Mouse (Mus musculus): ENCODE results near the gene Gadd45b.

Gadd45b gene

GRCm38 (mm10) chr10:80909375-80910162, 20.3 kb upstream of the Gadd45b start:
- no peak for DNase-seq (ENCODE audit: low spot score in 2 of 2)

DNA sequence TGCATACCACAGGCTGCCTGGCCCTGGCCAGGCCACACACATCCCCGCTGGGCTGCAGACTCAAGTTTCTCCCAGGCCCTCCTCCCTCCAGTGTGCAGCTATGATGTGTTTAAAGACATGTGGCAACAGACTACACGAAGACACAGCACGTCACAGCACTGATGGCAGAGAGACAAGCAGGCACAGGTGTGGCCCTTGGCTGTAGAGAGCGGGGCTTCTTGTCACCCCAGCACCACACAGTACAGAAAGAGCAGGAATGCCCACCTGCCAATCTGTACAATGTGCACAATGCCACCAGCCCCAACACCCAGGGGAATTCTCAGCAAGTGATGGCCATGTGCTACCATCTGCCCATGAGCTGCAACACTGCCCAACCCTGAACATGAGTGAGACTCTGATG, 18.5 kb upstream of the Gadd45b start:
- no peak for DNase-seq (ENCODE audit: low spot score in 2 of 2)

DNA sequence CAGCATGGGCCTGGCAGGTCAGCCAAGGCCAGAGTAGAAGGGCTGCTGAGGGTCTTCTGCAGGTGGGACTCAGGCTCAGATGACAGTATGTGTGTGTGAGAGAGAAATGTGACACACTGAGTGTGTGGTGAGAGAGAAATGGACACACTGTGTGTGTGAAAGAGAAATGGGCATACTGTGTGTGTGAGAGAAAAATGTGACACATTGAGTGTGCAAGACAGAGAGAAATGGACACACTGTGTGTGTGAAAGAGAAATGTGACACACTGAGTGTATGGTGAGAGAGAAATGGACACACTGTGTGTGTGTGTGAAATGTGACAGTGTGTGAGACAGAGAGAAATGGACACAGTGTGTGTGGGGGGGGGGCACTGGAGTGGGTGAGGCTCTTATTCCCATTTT, 18.0 kb upstream of the Gadd45b start:
- DNase-seq (ENCODE audit: low spot score in 2 of 2): no peak

GRCm38 (mm10) chr10:80913364-80914011, 16.4 kb upstream of the Gadd45b start:
- DNase-seq (ENCODE audit: low spot score in 2 of 2): no peak

- no peak for DNase-seq (ENCODE audit: low spot score in 2 of 2)
Observed at GRCm38 (mm10) chr10:80914253-80914656, 15.6 kb upstream of the Gadd45b start.

DNA sequence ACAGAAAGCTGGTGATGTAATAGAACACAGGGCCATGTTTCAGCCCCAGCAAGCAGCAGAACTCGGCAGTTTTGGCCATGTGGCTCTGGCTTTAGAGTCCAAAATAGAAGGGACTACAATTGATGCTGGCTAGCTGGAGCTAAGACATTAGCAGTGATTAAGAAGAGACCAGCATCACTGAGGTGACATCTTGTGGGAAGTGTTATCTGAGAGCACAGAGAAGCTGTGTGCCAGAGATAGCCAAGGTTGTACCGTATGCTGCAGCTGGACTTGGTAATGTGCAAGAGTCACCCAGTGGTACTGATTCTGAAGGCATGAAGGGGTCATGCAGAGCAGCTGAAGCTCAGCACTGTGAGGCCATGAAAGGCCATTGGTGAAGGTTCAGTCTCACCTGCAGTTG, 14.6 kb upstream of the Gadd45b start:
- no peak for DNase-seq (ENCODE audit: low spot score in 2 of 2)

- no peak for DNase-seq (ENCODE audit: low spot score in 2 of 2)
Observed at GRCm38 (mm10) chr10:80915736-80916135, 14.1 kb upstream of the Gadd45b start.

DNA sequence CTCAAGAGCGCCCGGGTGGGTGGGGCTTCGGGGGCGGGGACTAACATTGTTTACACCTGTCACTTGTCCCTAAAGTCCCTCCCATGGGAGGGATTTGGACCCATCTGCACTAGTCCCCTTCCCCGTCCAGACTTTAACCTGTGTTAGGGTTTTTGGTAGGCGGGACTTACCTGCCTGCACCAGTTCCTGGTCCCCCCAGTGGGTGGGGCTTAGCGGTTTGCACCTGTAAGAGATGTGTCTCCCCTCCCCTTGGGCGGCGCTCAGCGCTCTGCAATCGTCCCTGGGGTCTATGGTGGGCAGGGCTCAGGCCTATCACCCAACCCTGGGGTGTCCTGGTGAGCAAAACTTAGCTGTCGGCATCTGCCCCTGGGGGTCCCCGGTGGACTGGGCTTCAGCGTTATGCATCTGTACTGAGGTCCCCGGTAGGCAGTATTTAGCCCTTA, 12.5 kb upstream of the Gadd45b start:
- no peak for DNase-seq (ENCODE audit: low spot score in 2 of 2)

DNA sequence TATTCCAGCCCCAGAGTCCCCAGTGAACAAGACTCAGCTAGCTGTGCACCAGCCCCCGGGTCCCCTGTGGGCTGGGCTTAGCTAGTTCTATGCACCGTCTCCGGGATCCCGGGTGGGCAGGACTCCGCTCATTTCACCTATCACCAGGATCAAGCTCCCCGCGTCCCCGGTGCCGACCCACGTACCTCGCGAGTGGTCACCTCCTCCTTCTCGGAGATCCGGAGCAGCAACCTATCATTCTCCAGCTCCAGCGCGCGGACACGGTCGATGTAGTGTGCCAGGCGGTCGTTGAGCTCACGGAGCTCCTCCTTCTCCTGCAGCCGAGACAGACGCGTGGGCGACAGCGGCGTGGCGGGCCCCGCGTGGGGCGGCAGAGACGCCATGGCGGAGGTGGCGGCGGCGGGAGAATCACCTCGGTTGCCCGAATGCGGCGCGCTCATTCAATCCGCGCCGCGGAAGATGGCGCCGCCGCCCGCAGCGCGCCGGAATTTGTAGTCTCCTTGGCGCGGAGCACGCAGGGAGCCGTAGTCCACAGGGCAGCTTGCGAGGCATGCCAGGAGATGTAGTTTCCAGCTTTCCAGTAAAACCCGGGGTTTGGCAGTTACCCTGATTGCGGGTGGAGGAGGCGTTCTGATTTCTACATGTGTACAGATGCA, 12.0 kb upstream of the Gadd45b start, which contains the start of gene Lmnb2:
Gene Lmnb2 (minus strand): TSS at position 467 of the 656 bp plus-strand sequence.
- peak; percentile 74 to 77 for DNase-seq (ENCODE audit: low spot score in 2 of 2)

DNA sequence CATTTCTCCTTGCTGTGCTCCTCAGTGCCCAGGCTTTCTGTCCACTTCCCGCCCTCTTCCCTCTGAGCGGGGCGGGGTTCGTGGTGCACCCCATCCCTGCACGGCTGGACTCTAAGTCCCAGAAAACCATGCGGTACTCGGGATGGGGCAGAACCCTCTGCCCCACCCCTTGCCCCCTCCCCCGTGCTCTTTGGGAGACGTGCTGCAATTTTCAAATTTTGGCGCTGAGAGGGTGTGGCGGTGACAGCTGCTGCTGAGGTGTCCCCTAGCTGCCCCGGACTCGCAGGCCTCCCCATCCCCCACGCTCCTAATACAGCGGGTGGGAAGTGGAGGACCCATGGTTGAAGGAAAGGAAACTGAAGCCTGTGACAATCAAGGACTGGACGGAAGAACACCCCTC, 8.0 kb upstream of the Gadd45b start:
- no peak for DNase-seq (ENCODE audit: low spot score in 2 of 2)

DNA sequence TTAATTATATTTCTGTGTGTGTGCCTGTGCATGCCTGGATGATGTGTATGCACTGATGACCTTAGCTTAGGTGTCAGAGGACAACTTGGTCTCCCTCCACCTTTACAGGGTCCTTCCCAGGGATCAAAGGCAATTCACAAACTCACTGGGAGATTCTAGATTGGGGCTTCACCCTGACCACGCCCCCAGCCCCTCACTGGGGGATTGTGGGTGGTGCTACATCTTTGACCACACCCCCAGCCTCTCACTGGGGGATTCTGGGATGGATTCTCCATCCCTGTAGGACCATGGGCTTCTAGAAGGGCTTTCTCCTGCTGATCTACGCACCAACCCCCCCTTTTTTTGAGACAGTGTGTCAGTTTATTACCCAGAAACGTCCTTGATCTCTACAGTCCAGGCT, 4.4 kb upstream of the Gadd45b start:
- no peak for DNase-seq (ENCODE audit: low spot score in 2 of 2)

GRCm38 (mm10) chr10:80928586-80929298, 1.1 kb upstream of the Gadd45b start:
- peak; percentile 85 to 89 for DNase-seq (ENCODE audit: low spot score in 2 of 2)

DNA sequence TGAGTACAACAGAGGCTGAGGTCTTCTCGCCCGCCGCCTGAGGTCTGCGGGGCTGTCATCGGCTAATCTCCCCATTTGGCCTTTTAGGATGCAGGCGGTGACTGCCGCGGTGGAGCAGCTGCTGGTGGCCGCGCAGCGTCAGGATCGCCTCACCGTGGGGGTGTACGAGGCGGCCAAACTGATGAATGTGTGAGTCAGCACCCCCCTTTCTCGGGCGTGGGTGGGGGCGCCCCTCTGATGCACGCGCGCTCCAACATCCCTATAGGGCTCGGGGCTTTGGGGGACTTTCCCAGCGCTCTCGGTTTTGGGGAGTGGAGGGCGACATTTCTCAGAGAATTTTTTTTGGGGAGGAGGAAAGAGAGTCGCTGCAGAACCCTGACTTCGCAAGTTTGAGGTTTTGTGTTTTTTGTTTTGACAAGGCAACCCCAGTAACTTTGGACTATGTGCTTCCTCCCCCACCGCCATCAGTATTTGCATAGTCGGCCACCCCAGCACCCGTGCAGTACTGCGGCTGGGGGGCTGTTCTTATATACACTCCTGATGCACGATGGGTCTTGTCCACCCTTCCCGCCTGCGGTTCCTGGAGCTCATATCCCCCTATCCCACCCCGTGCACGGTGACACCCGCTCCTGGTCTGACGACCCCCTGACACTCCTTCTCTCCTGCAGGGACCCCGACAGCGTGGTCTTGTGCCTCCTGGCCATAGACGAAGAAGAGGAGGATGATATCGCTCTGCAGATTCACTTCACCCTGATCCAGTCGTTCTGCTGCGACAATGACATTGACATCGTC, 684 bp downstream of the Gadd45b start:
- peak in 1 of 2 experiments; percentile 47 for DNase-seq (ENCODE audit: low spot score in 2 of 2)

GRCm38 (mm10) chr10:80931153-80931671, 1.3 kb downstream of the Gadd45b start:
- DNase-seq (ENCODE audit: low spot score in 2 of 2): no peak

DNA sequence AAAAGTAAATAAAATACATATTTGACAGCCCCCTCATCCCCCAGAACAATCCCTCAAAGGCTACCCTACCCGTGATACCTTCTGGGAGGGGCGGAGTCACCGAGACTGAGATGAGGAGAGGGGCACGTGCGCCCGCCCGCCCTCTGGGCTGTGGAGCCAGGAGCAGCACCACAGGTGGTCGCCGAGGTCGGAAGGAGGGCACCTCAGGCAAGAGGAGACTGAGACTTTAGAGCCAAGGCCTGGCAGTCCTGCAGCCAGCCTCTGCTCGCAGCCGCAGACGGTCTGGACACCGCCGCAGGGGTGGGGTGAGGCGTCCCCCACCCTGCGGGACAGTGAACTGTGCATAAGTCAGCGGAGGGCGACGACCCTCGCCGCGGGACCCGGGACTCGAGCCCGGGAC, 1.8 kb downstream of the Gadd45b start:
- no peak for DNase-seq (ENCODE audit: low spot score in 2 of 2)

DNA sequence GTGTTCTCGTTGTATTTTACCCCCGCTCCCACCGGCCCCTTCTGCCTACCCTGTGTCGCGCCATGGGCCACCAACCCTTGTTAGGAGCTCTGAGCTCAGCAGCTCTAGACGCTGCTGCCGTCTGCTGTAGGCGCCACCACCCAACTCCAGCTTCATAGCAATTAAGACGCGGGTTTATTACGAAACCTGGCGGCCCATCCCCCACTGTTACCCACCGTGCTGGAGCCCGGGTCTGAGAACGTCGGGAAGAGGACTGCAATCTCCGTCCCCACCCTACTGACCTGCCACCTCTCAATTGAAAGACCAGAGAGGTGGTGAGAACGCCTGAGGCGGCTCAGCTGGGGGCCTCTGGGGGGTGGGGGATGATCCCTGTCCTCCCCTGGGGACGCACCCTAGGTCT, 2.3 kb downstream of the Gadd45b start:
- DNase-seq (ENCODE audit: low spot score in 2 of 2): no peak

DNA sequence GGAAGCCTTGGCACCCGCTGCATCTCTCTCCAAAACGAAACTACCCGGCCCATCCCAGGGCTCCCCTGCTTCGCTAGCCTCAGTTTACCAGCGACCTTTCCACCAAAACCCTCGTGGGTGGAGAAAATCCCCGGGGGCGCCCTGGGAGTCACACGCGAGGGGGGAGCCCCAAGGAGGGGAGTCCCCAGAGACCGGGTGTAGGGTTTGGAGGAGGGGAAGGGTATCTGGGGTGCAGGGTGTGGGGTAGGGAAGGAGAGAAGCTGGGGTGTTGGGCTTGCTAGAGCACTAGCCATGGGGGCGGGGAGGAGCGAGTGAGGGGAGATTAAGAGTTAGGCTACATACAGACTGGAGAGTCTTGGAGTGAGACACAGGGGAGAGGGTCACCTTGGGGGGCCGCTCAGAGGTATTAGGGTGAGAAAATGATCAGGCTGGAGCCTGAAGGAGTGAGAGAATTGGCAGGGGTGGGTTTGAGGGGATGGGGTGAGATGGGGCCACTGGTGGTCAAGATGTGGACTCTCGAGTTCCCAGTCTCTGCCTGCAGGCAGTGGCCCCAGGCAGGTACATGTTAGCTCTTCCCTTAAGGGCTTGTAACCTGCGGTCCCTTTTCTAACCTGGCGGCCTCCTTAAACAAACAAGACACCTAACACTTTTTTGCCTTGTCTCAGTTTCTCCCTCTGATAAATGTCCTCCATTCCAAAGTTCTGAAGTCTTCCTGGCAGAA, 3.0 kb downstream of the Gadd45b start:
- DNase-seq (ENCODE audit: low spot score in 2 of 2): no peak

DNA sequence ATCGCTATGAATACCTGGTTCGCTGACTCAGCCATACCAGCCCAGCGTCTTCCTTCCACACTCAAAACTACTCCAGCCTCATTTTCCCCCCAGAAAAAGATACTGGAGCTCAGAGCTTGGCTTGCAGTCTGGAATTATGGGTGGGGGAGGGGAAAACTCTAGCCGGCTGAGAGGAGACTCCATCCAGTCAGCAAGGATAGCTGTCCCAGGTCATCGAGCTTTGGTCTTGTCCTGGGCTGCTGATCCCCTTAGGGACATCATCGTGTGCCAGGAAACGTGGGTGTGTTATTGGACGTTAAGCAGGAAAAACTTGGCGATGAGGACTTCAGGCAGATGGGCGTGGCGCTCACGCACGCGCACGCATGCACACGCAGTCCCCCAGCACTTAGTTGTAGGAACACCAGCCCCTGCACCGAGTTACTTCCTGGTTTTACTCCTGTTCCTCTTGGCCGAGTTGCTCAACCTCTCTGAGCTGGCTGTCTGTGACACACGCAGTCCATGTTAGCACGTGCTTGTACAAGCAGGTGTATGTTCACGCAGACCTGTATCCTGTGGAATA, 3.6 kb downstream of the Gadd45b start:
- no peak for DNase-seq (ENCODE audit: low spot score in 2 of 2)

GRCm38 (mm10) chr10:80934136-80934985, 4.5 kb downstream of the Gadd45b start:
- DNase-seq (ENCODE audit: low spot score in 2 of 2): no peak

Data from frontal cortex, postnatal 14 days (tissue).